Mouse (Mus musculus): Measurements from ENCODE around the gene Ccar1. TPM values are rescaled to one million over a fixed set of nuclear protein-coding genes. Genes with fewer than 3 reads are reported as not detected.
"Not testable (repeated sequence)": the region's sequence is repeated elsewhere in the genome, so short reads cannot be mapped to it uniquely, and the experiment has no call there.

The Ccar1 gene
- polyA plus RNA-seq, 1 experiment from 2014 or later: 75.9 TPM

DNA sequence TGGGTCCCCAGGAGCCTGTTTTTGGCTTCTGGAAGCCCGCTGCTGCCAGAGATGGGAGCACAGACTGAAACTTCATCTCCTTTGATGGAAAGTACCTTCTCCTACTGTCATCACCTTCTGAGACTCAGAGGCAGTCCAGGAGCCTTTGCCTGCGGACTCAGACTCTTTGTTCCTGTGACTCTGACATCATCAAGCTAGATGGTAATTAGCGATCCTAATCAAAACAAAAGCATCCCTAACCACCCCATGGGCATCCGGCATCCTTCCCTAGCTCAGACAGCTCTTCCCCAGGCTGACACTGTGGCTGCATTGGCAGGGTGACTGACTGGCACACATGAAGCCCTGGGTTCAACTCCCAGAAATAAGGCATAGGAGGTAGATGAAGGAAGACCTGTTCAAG lies 69.4 kb downstream of the Ccar1 start:
- no peak for ATAC-seq (replicated peaks; ENCODE audit: insufficient number of reproducible peaks, insufficient read depth, low FRiP score, low read depth)
- peaks cover 20% of the 10 kb centered on the region for H3K27me3 ChIP-seq
- no peak overlapping the region for H3K4me2 ChIP-seq
- no peaks in the 10 kb centered on the region for H3K9me3 ChIP-seq (replicated peaks)
- no peak overlapping the region for H3K9ac ChIP-seq
- H3K4me1 ChIP-seq (replicated peaks): peaks cover 8% of the 10 kb centered on the region
- H3K36me3 ChIP-seq: no peaks in the 10 kb centered on the region
- H3K4me3 ChIP-seq: no peak overlapping the region
- H3K27ac ChIP-seq: no peak overlapping the region
- 17% methylated on average over 4 of the region's 4 CpGs for WGBS

DNA sequence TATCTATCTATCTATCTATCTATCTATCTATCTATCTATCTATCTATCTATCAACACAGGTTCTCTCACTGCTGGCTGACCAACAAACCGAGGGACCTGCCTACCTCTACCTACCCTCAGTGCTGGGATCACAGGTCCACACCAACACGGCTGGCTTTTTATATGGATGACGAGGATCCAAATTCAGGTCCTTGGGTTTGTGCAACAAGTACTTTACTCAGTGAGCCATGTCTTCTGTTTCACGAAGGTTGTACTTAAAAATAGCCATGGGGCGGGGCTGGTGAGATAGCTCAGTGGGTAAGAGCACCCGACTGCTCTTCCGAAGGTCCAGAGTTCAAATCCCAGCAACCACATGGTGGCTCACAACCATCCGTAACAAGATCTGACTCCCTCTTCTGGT lies 71.5 kb downstream of the Ccar1 start:
- H3K4me2 ChIP-seq; H3K9ac ChIP-seq; H3K4me3 ChIP-seq; ATAC-seq (replicated peaks; ENCODE audit: insufficient number of reproducible peaks, insufficient read depth, low FRiP score, low read depth); H3K36me3 ChIP-seq; H3K9me3 ChIP-seq (replicated peaks); H3K4me1 ChIP-seq (replicated peaks); H3K27ac ChIP-seq: not testable (repeated sequence)
- WGBS: 78% methylated on average over 8 of the region's 8 CpGs
- peaks cover 20% of the 10 kb centered on the region for H3K27me3 ChIP-seq

DNA sequence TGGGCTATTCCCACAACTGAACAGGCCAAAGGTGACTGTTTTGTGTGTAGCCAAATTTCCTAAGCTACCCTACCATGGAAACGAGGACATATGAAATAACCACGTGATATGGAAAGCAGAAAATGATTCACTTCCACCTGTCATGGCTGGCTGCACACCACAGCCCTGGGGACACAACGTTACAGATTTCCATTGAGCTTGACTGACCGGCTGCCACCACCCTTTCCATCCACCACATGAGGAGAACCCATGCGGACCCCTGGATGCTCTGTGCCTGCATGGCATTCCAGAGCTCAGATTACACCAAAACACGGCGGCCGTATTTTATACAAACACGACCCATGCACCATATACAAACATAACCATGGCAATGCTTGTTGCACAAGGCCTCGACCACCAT lies 78.6 kb downstream of the Ccar1 start:
- no peaks in the 10 kb centered on the region for H3K9me3 ChIP-seq (replicated peaks)
- H3K4me3 ChIP-seq: no peak overlapping the region
- WGBS: 76% methylated on average over 10 of the region's 10 CpGs
- ATAC-seq (replicated peaks; ENCODE audit: insufficient number of reproducible peaks, insufficient read depth, low FRiP score, low read depth): no peak
- H3K27me3 ChIP-seq: no peaks in the 10 kb centered on the region
- no peak overlapping the region for H3K27ac ChIP-seq
- H3K9ac ChIP-seq: no peak overlapping the region
- no peak overlapping the region for H3K4me2 ChIP-seq
- H3K4me1 ChIP-seq (replicated peaks): no peaks in the 10 kb centered on the region
- no peaks in the 10 kb centered on the region for H3K36me3 ChIP-seq

- H3K9ac ChIP-seq: no peak overlapping the region
- no peaks in the 10 kb centered on the region for H3K4me1 ChIP-seq (replicated peaks)
- no peak for ATAC-seq (replicated peaks; ENCODE audit: insufficient number of reproducible peaks, insufficient read depth, low FRiP score, low read depth)
- no peaks in the 10 kb centered on the region for H3K36me3 ChIP-seq
- no peak overlapping the region for H3K4me2 ChIP-seq
- H3K27me3 ChIP-seq: no peaks in the 10 kb centered on the region
- WGBS: 74% methylated on average over 4 of the region's 4 CpGs
- no peak overlapping the region for H3K27ac ChIP-seq
- H3K9me3 ChIP-seq (replicated peaks): no peaks in the 10 kb centered on the region
- H3K4me3 ChIP-seq: no peak overlapping the region
Measured at GRCm38 (mm10) chr10:62703579-62703978, 88.5 kb downstream of the Ccar1 start.

DNA sequence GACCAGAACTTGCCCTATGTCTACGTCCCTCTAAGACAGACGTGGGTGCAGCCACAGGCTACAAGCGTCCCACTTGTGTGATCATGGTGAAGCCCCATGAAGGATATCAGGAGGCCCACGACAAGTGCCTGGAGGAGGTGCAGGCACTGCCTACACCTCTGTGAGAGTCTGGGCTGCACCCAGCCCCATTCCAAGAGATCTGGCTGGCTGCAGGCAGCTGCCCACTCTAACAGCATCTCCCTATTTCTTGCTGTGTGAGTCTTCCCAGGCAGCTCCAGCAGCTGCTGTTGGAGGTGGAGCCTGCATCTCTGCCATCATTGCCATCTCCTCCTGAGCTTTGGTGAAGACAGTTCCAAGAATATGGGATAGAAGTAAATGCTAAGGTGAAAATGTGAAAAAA lies 89.7 kb downstream of the Ccar1 start:
- ATAC-seq (replicated peaks; ENCODE audit: insufficient number of reproducible peaks, insufficient read depth, low FRiP score, low read depth): no peak
- Histone ChIP-seq H3K4me3 (no peak overlapping the region), H3K4me1 (replicated peaks) (no peaks in the 10 kb centered on the region), H3K36me3 (no peaks in the 10 kb centered on the region), H3K4me2 (no peak overlapping the region), H3K9me3 (replicated peaks) (no peaks in the 10 kb centered on the region), H3K27me3 (no peaks in the 10 kb centered on the region), H3K9ac (no peak overlapping the region), H3K27ac (no peak overlapping the region)
- 72% methylated on average over 4 of the region's 4 CpGs for WGBS

Other genes with a start within 250 kb of the Ccar1 start
- gene Kif1bp, start 213.8 kb downstream of the Ccar1 start, polyA plus RNA-seq (2015; fragmentation: Nextera tagmentation; extraction: Ambion mirVana): 28.0 and 32.2 TPM in 2 replicates
- 9.7 and 11.1 TPM in 2 replicates for gene Ddx21, start 190.0 kb downstream of the Ccar1 start, polyA plus RNA-seq (2015; fragmentation: Nextera tagmentation; extraction: Ambion mirVana)
- gene Ddx50, start 141.1 kb downstream of the Ccar1 start, polyA plus RNA-seq (2015; fragmentation: Nextera tagmentation; extraction: Ambion mirVana): 85.2 and 86.2 TPM in 2 replicates
- gene Stox1, start 66.2 kb downstream of the Ccar1 start, polyA plus RNA-seq (2015; fragmentation: Nextera tagmentation; extraction: Ambion mirVana): 1.3 and 1.4 TPM in 2 replicates
- 25.6 and 26.9 TPM in 2 replicates for gene Tet1, start 116.7 kb upstream of the Ccar1 start, polyA plus RNA-seq (2015; fragmentation: Nextera tagmentation; extraction: Ambion mirVana)
- 12.0 and 13.1 TPM in 2 replicates for gene Slc25a16, start 128.3 kb upstream of the Ccar1 start, polyA plus RNA-seq (2015; fragmentation: Nextera tagmentation; extraction: Ambion mirVana)
- gene Dna2, start 154.7 kb upstream of the Ccar1 start, polyA plus RNA-seq (2015; fragmentation: Nextera tagmentation; extraction: Ambion mirVana): 10.1 and 13.4 TPM in 2 replicates
- 15.0 and 17.4 TPM in 2 replicates for gene Rufy2, start 187.9 kb upstream of the Ccar1 start, polyA plus RNA-seq (2015; fragmentation: Nextera tagmentation; extraction: Ambion mirVana)
- 58.1 and 64.8 TPM in 2 replicates for gene Hnrnph3, start 231.9 kb upstream of the Ccar1 start, polyA plus RNA-seq (2015; fragmentation: Nextera tagmentation; extraction: Ambion mirVana)
- 0.42 and 0.87 TPM in 2 replicates for gene Pbld2, start 232.0 kb upstream of the Ccar1 start, polyA plus RNA-seq (2015; fragmentation: Nextera tagmentation; extraction: Ambion mirVana)

Measured in heart, embryonic 15.5 days (tissue).